Mouse (Mus musculus): ENCODE data around the gene Gpr183.

Gene Gpr183

DNA sequence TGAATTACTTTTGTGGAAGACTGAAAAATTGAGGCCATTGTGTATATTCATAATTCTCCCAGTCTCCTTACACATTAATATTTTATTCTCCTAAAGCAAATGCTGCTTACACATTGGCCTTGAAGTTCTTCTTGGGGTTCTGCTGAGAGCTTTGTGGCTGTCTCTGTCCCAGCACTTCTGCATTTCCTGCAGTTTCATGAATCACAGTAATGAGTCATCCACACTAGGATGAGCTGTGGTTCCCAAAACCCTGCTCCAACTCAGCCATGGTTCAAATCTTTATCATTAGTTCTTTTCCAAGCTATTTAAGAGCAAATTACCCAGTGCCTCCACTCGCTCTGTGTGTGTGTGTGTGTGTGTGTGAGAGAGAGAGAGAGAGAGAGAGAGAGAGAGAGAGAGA lies 22.3 kb upstream of the Gpr183 start:
- DNase-seq = no peak

DNA sequence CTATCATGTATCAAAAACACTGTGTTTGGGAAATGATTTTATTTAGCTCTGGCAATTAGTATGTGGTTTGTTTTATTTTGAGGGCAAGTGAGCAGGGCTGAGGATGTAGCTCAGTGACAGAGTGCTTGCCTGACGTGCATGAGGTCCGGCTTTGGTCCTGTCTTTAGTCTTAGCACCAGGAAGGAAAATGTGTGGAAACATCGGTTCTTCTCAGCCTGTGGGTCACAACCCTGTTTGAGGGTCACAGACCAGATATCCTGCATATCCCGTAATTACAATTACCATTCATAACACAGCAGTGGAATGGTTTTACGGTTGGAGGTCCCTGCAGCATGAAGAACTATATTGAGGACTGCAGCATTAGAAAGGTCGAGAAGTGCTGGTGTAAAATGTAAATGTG lies 21.0 kb upstream of the Gpr183 start:
- no peak for DNase-seq

DNA sequence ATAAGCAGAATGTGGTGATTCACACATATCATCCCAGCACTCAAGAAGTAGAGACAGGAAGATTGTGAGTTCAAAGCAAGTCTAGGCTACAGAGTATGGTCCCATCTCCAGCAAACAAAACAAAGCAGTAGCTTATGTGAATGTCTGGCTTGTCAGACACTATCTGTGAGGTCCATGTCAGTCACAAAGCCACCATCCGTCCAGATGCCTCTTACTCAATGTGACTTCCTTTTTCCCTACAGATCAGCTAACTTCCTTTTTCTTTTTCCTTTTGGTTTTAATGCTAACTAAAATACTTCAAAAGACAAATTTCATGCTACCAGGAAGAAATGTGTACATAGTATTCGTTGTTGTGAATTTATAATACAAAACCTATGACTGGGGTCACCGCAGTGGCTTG lies 20.5 kb upstream of the Gpr183 start:
- DNase-seq = no peak

DNA sequence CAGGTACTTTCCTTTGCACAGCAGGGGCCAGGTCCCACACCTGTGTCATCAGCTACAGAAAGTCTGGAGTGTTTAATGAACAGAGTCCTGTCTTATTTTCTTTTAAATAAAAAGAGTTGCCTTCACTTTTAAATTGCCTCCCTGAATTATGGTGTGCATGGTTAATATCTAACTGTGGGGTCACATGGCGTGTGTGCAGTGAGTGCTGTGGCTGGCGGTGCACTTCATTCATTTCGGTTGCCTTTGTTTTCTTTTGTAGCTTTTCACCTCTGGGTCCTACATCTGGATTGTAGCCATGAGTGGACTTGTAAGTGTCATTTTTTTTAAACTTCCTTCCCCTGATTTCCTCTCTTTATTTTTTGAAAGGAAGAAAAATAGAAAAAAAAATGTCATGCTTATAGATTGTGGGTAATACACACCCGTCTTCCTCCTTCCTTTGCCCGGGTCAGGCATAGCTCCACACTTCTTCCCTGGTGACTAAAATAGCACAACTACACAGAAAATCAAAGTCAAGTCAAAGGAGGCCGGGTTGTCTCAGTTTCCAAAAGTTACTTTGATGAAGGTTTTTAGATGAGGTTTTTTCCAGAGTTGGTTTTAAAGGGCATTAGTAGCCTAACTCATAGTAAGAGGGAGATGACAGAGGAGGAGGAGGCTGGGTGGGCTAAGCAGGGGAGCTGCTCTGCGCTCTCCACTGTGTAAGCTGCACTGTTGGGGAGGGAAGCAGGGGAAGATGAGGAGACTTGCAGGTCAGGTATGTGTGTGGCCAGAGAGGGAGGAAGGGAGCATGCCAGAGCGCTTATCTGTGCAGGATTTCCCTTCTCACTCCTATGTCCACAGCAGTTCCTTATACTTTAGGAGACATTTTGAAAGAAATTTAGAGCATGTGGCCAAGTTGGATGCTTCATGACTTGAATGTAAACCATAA lies 18.3 kb upstream of the Gpr183 start:
- DNase-seq = no peak

DNA sequence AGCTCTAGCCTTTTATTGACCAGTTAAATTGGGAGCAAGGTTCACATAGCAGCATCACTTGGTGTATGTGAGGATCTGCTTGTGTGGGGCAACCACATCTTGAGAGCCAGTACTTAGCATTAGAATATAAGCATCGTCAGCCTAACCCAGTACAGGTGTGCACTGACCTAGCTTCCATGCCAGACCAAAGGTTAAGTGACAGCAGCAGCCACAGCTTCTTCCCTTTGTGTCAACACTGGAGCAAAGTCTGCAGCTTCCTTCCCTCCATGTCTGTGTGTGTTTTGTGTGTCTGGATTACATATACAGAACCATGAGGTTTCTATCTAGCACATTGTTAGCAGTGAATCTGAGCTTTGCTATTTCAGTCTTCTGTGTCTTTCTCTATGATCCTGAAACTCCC lies 16.5 kb upstream of the Gpr183 start:
- DNase-seq = no peak

DNA sequence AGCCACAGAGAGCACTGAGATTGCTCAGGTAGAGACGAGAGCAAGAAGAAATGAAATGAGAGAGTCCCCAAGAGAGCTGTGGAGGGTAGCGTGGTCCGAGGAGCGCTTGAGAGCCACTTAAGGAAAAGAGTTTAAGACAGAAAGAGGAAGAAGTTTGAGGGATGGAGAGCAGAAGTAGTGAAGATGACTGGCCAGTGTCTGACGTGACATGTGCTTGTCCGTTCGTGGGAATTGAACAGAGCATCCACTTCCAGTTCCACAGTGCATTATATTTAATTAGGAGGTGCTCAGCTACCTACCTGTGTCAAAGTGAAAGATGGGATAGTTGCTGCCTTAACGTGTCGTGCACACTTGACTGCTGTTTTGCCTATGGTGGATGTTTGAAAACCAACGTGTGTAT lies 8.1 kb upstream of the Gpr183 start:
- DNase-seq = no peak

DNA sequence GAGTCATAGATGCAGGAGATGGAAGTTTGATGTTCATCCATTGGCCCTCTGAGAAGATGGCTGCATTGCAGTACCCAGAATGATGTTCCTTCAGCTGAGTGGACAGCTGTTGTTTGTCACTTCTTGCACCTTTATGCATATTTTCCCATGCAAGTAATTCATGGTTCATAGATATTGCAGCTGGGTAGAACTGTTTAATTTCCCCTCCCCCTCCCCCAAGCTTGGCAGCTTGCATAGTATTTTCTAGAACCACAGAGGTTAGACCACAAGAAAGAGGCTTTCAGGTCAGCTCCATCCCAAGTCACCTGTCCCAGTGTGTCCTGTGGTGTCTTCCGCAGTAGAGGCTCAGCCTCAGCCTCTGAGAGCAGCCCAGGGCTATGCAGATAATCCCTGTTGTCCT lies 5.4 kb upstream of the Gpr183 start:
- DNase-seq = no peak

DNA sequence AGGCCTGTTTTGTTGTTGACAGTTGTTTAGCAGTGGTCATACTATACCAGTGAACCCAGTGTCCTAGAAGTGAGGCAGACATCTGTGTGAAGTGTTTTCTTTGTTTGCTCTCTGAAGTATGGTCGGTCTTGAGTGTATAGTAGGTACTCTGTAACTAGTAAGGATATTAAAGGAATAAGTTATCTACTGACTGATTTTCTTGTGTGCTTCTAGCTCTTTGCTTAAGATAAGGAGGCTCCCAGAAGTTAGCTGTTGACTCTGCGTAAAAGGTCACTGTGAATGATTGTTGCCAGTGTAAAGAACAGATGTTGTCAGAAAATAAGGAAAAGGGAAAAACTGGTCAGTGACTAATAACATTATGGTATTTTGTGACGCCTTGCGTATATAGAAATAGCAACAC lies 2.1 kb upstream of the Gpr183 start:
- no peak for DNase-seq

DNA sequence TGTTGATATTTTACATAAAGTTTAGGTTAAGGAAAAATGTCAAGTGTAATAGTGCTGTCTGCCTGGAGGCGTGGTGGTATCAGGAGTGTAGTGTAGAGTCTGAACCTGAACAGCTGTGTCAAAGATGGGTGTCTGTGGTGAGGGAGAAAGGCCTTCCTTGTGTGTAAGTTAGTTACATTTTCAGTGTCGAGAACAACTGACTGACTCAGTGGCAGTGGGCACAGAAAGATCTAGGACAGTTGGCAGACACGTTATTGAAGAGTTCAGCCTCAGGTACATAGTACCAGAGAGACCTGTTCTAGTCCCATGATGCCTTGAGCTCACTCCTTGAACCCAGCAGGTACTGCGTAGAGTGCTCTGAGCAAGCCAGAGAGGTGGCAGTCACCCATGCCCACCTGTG lies 466 bp upstream of the Gpr183 start:
- no peak for DNase-seq

DNA sequence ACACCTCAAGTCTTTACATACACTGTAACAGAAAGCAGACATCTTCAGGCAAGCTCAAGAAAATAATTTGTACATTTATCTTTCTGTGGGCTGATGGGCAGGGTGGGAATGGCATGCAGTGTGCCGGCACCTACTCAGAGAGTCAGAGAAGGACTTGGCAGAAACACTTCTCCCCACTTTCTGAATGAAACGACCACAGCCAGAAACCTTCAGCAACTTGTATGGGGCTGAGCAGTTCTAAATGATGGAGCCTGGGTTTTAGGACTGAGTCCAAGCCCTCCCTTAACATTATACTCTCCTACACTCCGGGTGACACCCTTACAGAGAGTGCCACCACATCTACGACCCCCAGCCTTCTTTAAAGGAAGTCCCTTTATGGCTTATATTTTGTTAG lies 1.1 kb downstream of the Gpr183 start:
- DNase-seq = no peak

DNA sequence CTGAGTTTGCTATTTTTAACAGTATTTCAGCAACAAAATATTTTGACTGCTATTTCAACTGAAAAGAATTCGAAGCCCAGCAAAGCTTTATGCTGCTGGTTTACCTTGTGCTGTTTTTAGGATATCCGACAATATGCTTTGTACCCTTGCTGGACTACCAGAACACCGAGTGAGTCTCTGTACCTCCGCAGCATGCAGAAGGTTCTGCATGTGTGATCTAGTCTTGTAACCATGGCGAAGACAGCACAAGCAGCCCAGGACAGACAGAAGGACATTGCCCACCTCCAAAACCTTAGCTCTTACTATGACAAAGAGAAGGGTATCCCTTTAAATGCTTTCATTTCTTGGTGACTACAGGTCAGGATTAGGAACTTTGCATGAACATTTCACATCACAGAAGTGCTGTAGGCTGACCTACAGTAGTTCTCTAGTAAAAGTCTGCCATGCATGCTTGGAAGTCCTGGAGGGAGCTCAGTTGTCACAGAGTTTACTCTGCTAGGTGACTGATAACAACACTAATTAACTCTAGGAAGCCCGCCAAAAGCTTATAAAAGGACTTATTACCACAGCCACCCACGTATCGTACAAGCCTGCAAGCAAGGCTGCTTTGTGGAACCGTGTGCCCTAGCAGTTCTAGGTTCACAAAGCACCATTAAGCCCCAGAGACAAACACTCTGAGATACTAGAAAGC lies 1.6 kb downstream of the Gpr183 start:
- no peak for DNase-seq

DNA sequence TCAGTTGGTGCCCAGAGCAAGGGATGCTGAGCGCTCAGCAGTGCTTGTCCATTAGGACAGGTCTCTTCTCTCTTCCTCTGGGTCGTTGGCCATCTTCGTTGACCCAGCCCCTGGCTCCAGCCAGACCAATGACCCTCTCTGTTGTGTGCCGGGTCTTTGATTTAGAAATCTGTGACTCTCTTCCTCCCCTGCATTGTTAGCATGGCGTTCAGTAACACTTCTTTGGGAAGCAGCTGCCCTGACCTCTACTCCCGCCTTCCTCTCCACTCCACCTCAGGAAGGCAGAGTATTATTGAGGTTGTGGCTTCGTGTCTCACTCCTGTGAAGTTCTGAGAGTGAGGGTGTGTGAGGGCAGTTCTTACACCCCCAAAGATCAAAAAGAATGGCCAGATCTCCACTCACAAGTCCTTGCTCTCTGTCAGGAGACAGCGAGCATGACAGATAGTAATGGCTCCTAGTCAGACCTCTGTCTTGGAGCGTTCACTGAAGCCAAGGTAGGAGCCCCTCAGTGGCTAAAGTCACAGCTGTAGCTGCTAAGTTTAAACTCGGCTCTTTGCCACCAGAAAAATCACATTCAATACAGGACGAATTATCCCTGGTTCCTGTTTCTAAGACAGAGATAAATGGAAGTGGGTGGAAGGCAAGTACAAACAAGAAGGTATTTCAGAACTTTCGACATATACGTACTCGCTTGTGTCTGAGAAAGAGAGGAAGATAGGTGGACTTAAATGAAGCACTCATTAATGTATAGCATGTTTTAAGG lies 2.7 kb downstream of the Gpr183 start:
- no peak for DNase-seq

DNA sequence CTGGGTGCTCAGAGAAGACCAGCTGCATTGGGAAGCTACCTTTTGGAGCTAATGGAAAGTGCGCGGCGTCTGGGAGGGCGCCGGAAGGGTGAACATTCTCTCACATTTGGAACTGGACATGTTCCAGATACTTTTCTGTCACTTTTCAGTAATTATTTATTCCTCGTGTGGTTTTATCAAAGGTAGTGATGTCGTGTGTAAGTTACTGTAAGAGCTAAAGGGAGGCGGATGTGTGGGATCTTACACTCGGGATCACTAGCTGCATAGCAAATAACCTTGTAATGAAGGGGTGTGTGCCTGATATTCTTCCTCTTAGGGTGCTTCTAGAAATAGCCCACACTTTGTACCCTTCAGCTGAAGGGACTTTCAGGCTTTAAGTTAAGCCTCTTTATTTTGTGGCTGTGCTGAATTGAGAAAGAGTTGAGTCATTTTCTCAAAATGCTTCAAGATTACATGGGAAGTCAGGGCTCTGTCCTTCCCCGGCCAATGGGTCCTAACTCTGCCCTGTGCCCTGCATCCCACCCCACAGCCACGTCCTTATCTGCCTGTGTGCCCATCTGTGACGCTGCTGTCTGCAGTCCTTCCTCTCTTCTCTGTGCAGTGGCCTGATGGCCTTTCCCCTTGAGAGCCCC lies 3.4 kb downstream of the Gpr183 start:
- DNase-seq = no peak

DNA sequence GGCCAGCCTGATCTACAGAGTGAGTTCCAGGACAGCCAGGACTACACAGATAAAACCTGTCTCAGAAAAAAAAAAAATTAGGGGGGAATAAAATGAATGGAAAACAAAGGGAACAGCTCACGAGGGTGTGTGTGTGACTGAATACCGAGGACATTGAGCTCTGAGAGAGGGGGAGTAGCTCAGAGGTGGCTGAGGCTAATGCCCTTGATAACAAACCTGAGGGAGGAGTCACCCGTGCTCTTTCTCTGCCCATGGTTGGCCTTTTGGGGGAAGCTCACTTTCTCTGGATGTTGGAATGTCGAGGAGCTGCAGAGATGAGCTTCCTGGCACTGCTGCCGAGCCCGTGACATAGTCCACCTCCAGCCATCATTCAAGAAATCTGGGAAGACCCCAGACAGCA lies 4.0 kb downstream of the Gpr183 start:
- DNase-seq = no peak

DNA sequence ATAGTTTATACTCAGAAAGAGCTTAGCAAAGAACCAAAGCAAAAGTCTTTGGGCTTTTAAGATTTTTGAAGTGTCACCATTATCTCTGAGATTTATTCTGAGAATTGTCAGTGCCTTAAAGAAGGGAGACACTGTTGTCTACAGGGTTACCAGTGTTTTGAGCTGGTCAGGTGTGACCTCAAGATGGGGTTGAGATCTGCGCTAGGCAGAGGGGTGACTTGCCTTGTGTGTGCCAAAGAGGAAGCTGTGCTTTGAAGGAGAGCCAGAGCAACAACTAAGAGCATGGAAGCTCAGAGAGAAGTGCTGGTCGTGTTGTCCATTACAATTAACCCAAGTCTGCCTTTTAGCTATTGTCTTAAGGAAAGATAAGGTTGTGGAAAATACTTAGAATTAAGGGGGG lies 4.5 kb downstream of the Gpr183 start:
- no peak for DNase-seq

DNA sequence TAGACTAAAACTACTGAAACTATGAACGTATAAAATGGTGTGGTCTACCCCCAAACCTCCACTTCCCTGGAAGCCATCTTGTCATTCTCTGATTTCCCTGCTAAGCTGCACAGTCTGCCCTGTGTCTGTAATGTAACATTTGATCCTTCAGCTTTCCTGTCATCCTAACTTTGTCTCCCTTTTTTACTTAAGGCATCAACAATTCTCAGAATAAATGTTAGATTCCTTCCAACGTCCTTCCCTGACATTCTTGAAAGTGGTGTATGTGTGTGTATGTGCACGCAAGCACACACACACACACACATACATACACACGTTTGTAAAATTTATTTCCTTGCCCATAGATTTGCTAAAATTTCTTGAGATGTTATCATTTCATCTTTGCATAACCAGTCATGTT lies 5.0 kb downstream of the Gpr183 start:
- DNase-seq = no peak

DNA sequence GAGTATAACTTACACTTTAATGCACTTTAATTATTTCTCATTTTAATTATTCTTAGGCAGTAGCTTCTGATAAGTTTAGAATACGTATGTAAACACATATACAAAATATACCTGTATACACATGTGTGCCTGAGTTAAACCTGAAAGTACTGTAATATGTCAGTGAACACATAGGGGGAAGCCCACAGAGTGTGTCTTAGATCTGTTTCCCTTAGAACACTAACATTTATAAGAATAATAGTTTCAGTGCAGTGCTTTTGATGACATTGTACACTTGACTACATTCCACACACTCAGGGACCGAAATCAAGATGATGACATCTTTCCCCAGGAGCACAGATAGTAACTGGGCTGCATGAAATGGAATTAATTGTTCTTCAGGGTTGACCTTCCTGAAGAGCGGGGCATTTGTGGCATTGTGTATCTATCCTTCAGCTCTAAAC lies 5.4 kb downstream of the Gpr183 start:
- no peak for DNase-seq

DNA sequence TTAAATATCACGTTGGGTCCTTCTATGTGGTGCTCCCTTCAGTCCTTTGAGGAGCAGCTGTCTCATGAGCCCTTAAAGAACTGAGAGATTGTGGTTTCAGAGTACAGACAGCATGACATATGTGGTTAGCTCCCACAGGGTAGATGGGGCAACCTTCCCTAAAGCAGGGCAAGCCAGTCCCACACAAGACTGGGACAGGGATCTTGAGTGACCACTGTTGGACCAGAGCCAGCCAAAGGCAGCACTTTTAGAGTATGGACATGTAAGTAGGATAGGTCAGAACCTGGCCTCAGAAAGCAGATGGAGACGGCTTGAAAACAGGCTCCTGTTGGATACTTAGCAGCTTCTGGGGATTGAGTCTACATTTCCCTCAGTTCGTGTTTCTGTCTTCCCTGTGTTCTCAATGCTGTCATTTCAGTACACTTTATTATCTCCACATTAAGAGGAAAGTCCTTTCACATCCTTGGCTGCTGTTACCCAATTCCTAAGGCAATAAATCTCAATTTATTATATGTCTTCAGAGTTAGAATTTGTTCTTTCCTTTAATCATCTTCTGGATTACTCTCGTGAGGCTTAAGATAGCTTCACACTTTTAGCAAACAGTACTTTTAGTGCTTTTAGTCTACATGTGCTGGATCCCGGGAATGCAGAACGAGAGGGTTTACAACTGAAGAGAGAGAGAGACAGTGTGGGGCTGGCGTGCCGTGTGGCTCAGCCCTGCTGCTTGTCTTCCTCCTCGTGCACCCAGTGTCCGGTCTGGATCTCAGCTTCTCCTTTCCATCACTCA lies 6.1 kb downstream of the Gpr183 start:
- DNase-seq = no peak

DNA sequence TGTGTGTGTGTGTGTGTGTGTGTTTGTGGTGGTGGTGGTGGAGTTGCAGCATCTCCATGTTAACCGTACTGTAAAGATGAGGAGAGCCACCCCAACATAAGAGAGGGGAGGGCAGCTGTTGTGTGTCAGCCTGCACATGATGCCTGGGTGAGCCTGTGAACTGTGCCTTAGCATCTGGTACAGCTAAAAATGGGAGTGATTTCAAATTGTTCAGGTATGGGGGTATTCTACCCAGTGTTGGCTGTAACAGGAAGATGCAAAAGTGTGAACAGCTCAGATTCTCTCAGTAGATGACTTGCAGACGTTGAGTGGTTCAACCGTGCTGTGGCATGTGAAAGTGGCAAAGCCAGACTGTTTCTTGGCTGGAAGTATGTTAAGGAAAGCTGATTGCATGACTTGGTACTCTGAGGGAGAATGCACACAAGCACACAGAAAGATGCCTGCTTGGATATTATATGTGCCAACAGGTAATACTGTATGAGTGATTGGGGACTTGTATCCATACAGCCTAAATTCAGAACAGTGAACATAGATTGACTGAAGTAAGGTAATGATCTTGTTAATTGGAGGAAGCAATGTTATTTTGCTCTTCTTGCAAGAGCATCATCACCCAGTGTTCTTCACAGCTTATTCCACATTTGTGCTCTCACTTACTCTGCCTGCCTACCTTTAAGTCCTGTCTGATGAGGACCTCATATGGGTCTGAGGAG lies 6.8 kb downstream of the Gpr183 start:
- DNase-seq = no peak

DNA sequence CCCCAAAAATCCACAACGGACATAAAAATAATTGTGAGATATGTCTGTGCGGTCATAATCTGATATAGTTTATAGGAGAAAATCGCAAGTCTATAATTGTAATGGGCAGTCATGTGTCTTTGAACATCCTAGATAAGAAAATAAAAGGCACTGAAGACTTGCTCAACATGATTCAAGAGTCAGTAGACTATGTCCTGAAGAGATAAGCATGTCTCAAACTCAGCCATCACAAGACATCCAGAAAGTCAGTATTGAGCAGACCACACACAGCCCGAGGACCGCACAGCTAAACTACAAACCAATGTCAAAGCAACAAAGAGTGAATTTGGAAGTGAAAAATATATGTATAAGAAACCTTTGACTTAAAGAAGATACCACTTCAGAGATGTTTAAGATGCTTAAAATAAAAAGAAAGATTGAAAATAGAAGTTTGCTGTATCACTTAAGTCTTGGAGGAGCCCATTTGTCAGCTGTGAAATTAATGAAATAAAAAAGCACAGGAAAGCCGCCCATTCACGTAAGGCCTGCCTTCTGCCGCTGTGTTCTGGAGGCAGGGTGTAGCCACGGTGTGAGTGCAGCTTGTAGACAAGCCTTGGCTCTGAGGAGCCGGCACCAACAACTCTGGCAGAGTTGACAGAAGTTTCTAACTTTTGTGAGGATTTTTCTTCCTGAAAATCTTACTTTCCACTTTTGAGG lies 7.7 kb downstream of the Gpr183 start:
- no peak for DNase-seq

DNA sequence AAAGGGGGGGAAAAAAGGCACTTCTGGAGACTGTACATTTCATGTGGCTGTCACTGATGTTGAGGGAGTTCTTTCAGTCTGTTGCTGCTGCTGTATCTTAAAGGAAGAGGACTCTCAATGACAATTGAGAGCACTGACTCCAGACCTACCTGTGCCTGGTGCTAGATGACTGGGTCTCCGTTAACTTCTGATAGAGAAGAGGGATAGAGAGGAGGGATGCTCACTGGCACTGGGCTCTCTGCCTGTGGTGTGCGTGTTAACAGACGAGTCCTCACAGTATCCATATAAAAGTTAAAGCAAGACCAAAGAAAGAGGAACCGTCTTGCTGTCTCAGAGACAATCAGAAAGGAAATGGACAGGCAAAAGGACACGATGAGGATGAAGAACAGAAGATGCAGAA lies 8.7 kb downstream of the Gpr183 start:
- DNase-seq = no peak

All from cerebellum, postnatal 14 days (tissue).